Mouse (Mus musculus) myocyte (in vitro differentiated cells): ENCODE data around the gene Lrrc56. TPM values are rescaled to one million over a fixed set of nuclear protein-coding genes. Genes with fewer than 3 reads are reported as not detected.

ENCODE experiments used
- H3K27me3 ChIP-seq: one replicate; pipeline ENCODE4 v1.6.1; 2011; ENCODE audit not compliant: control insufficient read depth, insufficient read depth, insufficient read length
- H3K36me3 ChIP-seq: one replicate; pipeline ENCODE4 v1.6.1; 2011; ENCODE audit not compliant: control insufficient read depth, insufficient read depth
- H3K4me2 ChIP-seq: one replicate; pipeline ENCODE4 v1.6.1; 2011; ENCODE audit warnings: low read depth, control low read depth
- H3K4me3 ChIP-seq: one replicate; pipeline ENCODE4 v1.5.1; 2011; ENCODE audit warnings: mild to moderate bottlenecking, control low read depth, moderate library complexity
- H3K79me2 ChIP-seq: one replicate; pipeline ENCODE4 v1.6.1; 2011; ENCODE audit not compliant: control insufficient read depth, insufficient read depth
- H3ac ChIP-seq: one replicate; pipeline ENCODE4 v1.6.1; 2011; ENCODE audit not compliant: control insufficient read depth, insufficient read length
- CEBPB ChIP-seq: IDR thresholded peaks from 2 replicates; pipeline ENCODE4 v1.6.1; 2011; ENCODE audit warnings: mild to moderate bottlenecking, moderate library complexity; ENCODE audit not compliant: poor library complexity, insufficient read depth, severe bottlenecking
- E2F4 ChIP-seq: IDR thresholded peaks from one replicate; pipeline ENCODE4 v1.6.1; 2011; ENCODE audit warnings: mild to moderate bottlenecking, control low read depth, moderate library complexity; ENCODE audit not compliant: insufficient read depth
- MAX ChIP-seq: IDR thresholded peaks from one replicate; pipeline ENCODE4 v1.6.1; 2011; ENCODE audit warnings: low read depth, mild to moderate bottlenecking, control low read depth
- MYOD1 ChIP-seq, 3 experiments: IDR thresholded peaks; one replicate each; pipeline ENCODE4 v1.6.1; 2011; ENCODE audit warnings: control low read depth in 2 of 3, low read depth in 2 of 3, mild to moderate bottlenecking in 2 of 3, moderate library complexity in 1 of 3; ENCODE audit not compliant: insufficient read length in 2 of 3, control insufficient read depth in 1 of 3
- MYOG ChIP-seq, 3 experiments: IDR thresholded peaks; one replicate each; pipeline ENCODE4 v1.6.1; 2011; ENCODE audit warnings: control low read depth in 2 of 3, low read depth in 2 of 3, mild to moderate bottlenecking in 2 of 3; ENCODE audit not compliant: insufficient read length in 2 of 3, control insufficient read depth in 1 of 3, insufficient read depth in 1 of 3
- POLR2A ChIP-seq: IDR thresholded peaks from one replicate; pipeline ENCODE4 v1.6.1; 2011; ENCODE audit warnings: low read depth, mild to moderate bottlenecking, control low read depth, moderate library complexity; ENCODE audit not compliant: insufficient read length
- POLR2AphosphoS2 ChIP-seq: IDR thresholded peaks from one replicate; pipeline ENCODE4 v1.6.1; 2011; ENCODE audit warnings: low read depth, control low read depth; ENCODE audit not compliant: insufficient read length
- REST ChIP-seq: IDR thresholded peaks from one replicate; pipeline ENCODE4 v1.6.1; 2011; ENCODE audit warnings: mild to moderate bottlenecking, control low read depth, moderate library complexity; ENCODE audit not compliant: insufficient read depth, insufficient read length
- SRF ChIP-seq: IDR thresholded peaks from one replicate; pipeline ENCODE4 v1.6.1; 2011; ENCODE audit warnings: low read depth; ENCODE audit not compliant: control insufficient read depth, insufficient read length
- TCF12 ChIP-seq: IDR thresholded peaks from one replicate; pipeline ENCODE4 v1.6.1; 2011; ENCODE audit warnings: mild to moderate bottlenecking, control low read depth; ENCODE audit not compliant: poor library complexity, insufficient read depth, severe bottlenecking
- TCF3 ChIP-seq: IDR thresholded peaks from one replicate; pipeline ENCODE4 v1.6.1; 2011; ENCODE audit warnings: low read depth, control low read depth; ENCODE audit not compliant: insufficient read length
- USF1 ChIP-seq: IDR thresholded peaks from one replicate; pipeline ENCODE4 v1.6.1; 2011; ENCODE audit warnings: low read depth, mild to moderate bottlenecking, control low read depth, moderate library complexity
- polyA plus RNA-seq: library from polyadenylated mRNA; unstranded; fragments of >200 nt; fragmentation: generic; extraction: Trizol; gene quantifications from one replicate; pipeline ENCODE4 v1.2.1, GENCODE M21; 2012; ENCODE audit warnings: missing spikeins

The Lrrc56 gene
- polyA plus RNA-seq, 1 experiment, result 1.1 TPM

GRCm38 (mm10) chr7:141148639-141149038, 45.3 kb upstream of the Lrrc56 start:
- Histone ChIP-seq H3K79me2 (no peaks in the 10 kb centered on the region), H3K36me3 (peaks cover 9% of the 10 kb centered on the region), H3K4me2 (no peak overlapping the region), H3K27me3 (no peaks in the 10 kb centered on the region), H3ac (no peak overlapping the region), H3K4me3 (no peak overlapping the region)
- TF ChIP-seq TCF12 (no peak), POLR2AphosphoS2 (no peak), MAX (no peak), USF1 (no peak), REST (no peak), MYOD1 (IDR thresholded peaks at IDR 0.05; ENCODE audit: control insufficient read depth in 1 of 3, insufficient read length in 2 of 3, low read depth in 2 of 3) (no peak), TCF3 (no peak), E2F4 (no peak), POLR2A (no peak), CEBPB (no peak), SRF (no peak), MYOG (IDR thresholded peaks at IDR 0.05; ENCODE audit: control insufficient read depth in 1 of 3, insufficient read depth in 1 of 3, insufficient read length in 2 of 3, low read depth in 2 of 3) (no peak)

GRCm38 (mm10) chr7:141155362-141155761, 38.6 kb upstream of the Lrrc56 start:
- peaks cover 13% of the 10 kb centered on the region for H3K36me3 ChIP-seq

GRCm38 (mm10) chr7:141164397-141164796, 29.6 kb upstream of the Lrrc56 start:
- no peak overlapping the region for H3K4me3 ChIP-seq
- H3ac ChIP-seq, result no peak overlapping the region
- peaks cover 31% of the 10 kb centered on the region for H3K36me3 ChIP-seq
- H3K27me3 ChIP-seq, result no peaks in the 10 kb centered on the region
- H3K4me2 ChIP-seq, result peak overlapping the region; percentile 83
- TF ChIP-seq POLR2AphosphoS2 (no peak), SRF (no peak), CEBPB (no peak), USF1 (no peak), MYOG (IDR thresholded peaks at IDR 0.05; ENCODE audit: control insufficient read depth in 1 of 3, insufficient read depth in 1 of 3, insufficient read length in 2 of 3, low read depth in 2 of 3) (no peak), REST (no peak), TCF12 (no peak), MYOD1 (IDR thresholded peaks at IDR 0.05; ENCODE audit: control insufficient read depth in 1 of 3, insufficient read length in 2 of 3, low read depth in 2 of 3) (no peak), E2F4 (no peak), MAX (no peak), POLR2A (no peak), TCF3 (no peak)
- H3K79me2 ChIP-seq, result peaks cover 14% of the 10 kb centered on the region

More at GRCm38 (mm10) chr7:141155362-141155761, 38.6 kb upstream of the Lrrc56 start:
- Histone ChIP-seq H3ac (no peak overlapping the region), H3K27me3 (no peaks in the 10 kb centered on the region), H3K4me2 (no peak overlapping the region), H3K4me3 (no peak overlapping the region), H3K79me2 (no peaks in the 10 kb centered on the region)
- no peak for TF ChIP-seq MYOD1 (IDR thresholded peaks at IDR 0.05; ENCODE audit: control insufficient read depth in 1 of 3, insufficient read length in 2 of 3, low read depth in 2 of 3)

GRCm38 (mm10) chr7:141164850-141165249, 29.1 kb upstream of the Lrrc56 start:
- Histone ChIP-seq H3K27me3 (no peaks in the 10 kb centered on the region), H3K36me3 (peaks cover 31% of the 10 kb centered on the region), H3ac (no peak overlapping the region), H3K4me2 (peak overlapping the region; percentile 83), H3K79me2 (peaks cover 14% of the 10 kb centered on the region), H3K4me3 (no peak overlapping the region)
- TF ChIP-seq MYOG (IDR thresholded peaks at IDR 0.05; ENCODE audit: control insufficient read depth in 1 of 3, insufficient read depth in 1 of 3, insufficient read length in 2 of 3, low read depth in 2 of 3) (no peak), POLR2AphosphoS2 (no peak), REST (no peak), MYOD1 (IDR thresholded peaks at IDR 0.05; ENCODE audit: control insufficient read depth in 1 of 3, insufficient read length in 2 of 3, low read depth in 2 of 3) (peak in 1 of 3 experiments; percentile 46), POLR2A (no peak), TCF3 (no peak), E2F4 (no peak), CEBPB (0 out of 2 replicates have a peak, but pooled peaks have one; percentile 3), USF1 (peak; percentile 96), TCF12 (no peak), SRF (no peak), MAX (peak; percentile 71)

- Histone ChIP-seq H3ac (peak overlapping the region; percentile 30), H3K79me2 (peaks cover 14% of the 10 kb centered on the region), H3K36me3 (peaks cover 14% of the 10 kb centered on the region), H3K4me2 (peak overlapping the region; percentile 85), H3K4me3 (peak overlapping the region; percentile 46), H3K27me3 (no peaks in the 10 kb centered on the region)
- TF ChIP-seq MYOD1 (IDR thresholded peaks at IDR 0.05; ENCODE audit: control insufficient read depth in 1 of 3, insufficient read length in 2 of 3, low read depth in 2 of 3) (peak in 1 of 3 experiments; percentile 53), REST (no peak), POLR2AphosphoS2 (peak; percentile 19), CEBPB (no peak), USF1 (no peak), MYOG (IDR thresholded peaks at IDR 0.05; ENCODE audit: control insufficient read depth in 1 of 3, insufficient read depth in 1 of 3, insufficient read length in 2 of 3, low read depth in 2 of 3) (peak in 1 of 3 experiments; percentile 4), POLR2A (peak; percentile 31)
These were observed 25.9 kb upstream of the Lrrc56 start for GRCm38 (mm10) chr7:141167901-141168517.
